Mouse (Mus musculus) MEL (cell line): ENCODE data around the gene B3galnt2.

Experiments used
- CTCF ChIP-seq, 3 experiments: IDR thresholded peaks in 2 of 3; conservative IDR thresholded peaks in 1 of 3; 2 replicates each; pipeline ENCODE4 v1.5.1; 2011 to 2012; ENCODE audit warnings: low read length in 3 of 3, low read depth in 2 of 3, mild to moderate bottlenecking in 2 of 3, improper control_type of control experiment in 1 of 3, inconsistent platforms in 1 of 3, mixed read lengths in 1 of 3, moderate library complexity in 1 of 3; ENCODE audit not compliant: control insufficient read depth in 1 of 3, insufficient read depth in 1 of 3, poor library complexity in 1 of 3, severe bottlenecking in 1 of 3
- EP300 ChIP-seq, 2 experiments: IDR thresholded peaks; 2 replicates each; pipeline ENCODE4 v1.6.1; 2011; ENCODE audit warnings: improper control_type of control experiment in 2 of 2, low read length in 2 of 2, low read depth in 1 of 2, mild to moderate bottlenecking in 1 of 2
- ETS1 ChIP-seq: IDR thresholded peaks from 2 replicates; pipeline ENCODE4 v1.6.1; 2012; ENCODE audit warnings: low read depth, mild to moderate bottlenecking, inconsistent platforms, low read length, improper control_type of control experiment, moderate library complexity
- GATA1 ChIP-seq: IDR thresholded peaks from 2 replicates; pipeline ENCODE4 v1.6.1; 2011; ENCODE audit warnings: low read depth, low read length, improper control_type of control experiment
- MAZ ChIP-seq: IDR thresholded peaks from 2 replicates; pipeline ENCODE4 v1.6.1; 2012; ENCODE audit warnings: low read depth, mild to moderate bottlenecking, inconsistent platforms, low read length, improper control_type of control experiment
- NRF1 ChIP-seq: IDR thresholded peaks from 2 replicates; pipeline ENCODE4 v1.6.1; 2014; ENCODE audit warnings: low read depth, mild to moderate bottlenecking, inconsistent platforms, low read length, improper control_type of control experiment, moderate library complexity; ENCODE audit not compliant: poor library complexity, insufficient read depth, severe bottlenecking
- POLR2A ChIP-seq, 2 experiments: IDR thresholded peaks; 2 replicates each; pipeline ENCODE4 v1.6.1; 2011 to 2012; ENCODE audit warnings: low read length in 2 of 2, mild to moderate bottlenecking in 2 of 2, control low read depth in 1 of 2, improper control_type of control experiment in 1 of 2, low read depth in 1 of 2, moderate library complexity in 1 of 2; ENCODE audit not compliant: control insufficient read depth in 1 of 2, insufficient read depth in 1 of 2, poor library complexity in 1 of 2
- POLR2AphosphoS2 ChIP-seq: IDR thresholded peaks from 2 replicates; pipeline ENCODE4 v1.6.1; 2011; ENCODE audit warnings: low read length, improper control_type of control experiment
- RCOR1 ChIP-seq: IDR thresholded peaks from 2 replicates; pipeline ENCODE4 v1.6.1; 2012; ENCODE audit warnings: low read depth, mild to moderate bottlenecking, inconsistent platforms, low read length, improper control_type of control experiment
- TBP ChIP-seq: IDR thresholded peaks from 2 replicates; pipeline ENCODE4 v1.8.0; 2011; ENCODE audit warnings: low read depth, low read length, improper control_type of control experiment
- TCF12 ChIP-seq: IDR thresholded peaks from 2 replicates; pipeline ENCODE4 v1.6.1; 2014; ENCODE audit warnings: low read depth, mild to moderate bottlenecking, inconsistent platforms, low read length, improper control_type of control experiment, moderate library complexity
- USF1 ChIP-seq: IDR thresholded peaks from 2 replicates; pipeline ENCODE4 v1.6.1; 2014; ENCODE audit warnings: low read depth, mild to moderate bottlenecking, inconsistent platforms, low read length, improper control_type of control experiment, moderate library complexity
- ZC3H11A ChIP-seq: IDR thresholded peaks from 2 replicates; pipeline ENCODE4 v1.6.1; 2012; ENCODE audit warnings: low read depth, mild to moderate bottlenecking, inconsistent platforms, low read length, improper control_type of control experiment
- ZNF384 ChIP-seq: IDR thresholded peaks from 2 replicates; pipeline ENCODE4 v1.6.1; 2012; ENCODE audit warnings: low read depth, mild to moderate bottlenecking, inconsistent platforms, low read length, improper control_type of control experiment

DNA sequence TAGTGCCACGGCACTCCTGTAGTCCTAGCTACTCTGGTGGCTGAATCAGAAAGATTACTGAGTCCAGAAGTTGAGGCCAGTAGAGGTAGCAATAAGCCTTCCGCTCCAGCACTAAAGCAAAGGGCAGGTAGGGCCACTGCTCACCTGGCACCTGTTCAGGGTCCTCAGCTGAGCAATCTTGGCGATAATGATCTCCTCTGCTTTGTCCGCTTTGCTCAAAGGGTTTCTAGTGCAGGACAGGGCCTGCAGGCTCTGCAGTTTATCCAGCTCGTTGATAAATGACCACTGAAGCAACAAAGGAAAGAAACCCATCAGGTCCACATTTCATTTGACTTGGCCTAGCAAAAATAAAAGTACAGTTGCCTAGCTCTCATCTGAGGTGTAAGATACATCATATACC, 50.7 kb downstream of the B3galnt2 start:
- TF ChIP-seq EP300 (IDR thresholded peaks at IDR 0.05; ENCODE audit: low read depth in 1 of 2, low read length in 2 of 2): no peak
- TF ChIP-seq POLR2A (IDR thresholded peaks at IDR 0.05; ENCODE audit: control insufficient read depth in 1 of 2, insufficient read depth in 1 of 2, low read depth in 1 of 2, low read length in 2 of 2, poor library complexity in 1 of 2): no peak; a peak in 1 of 4 replicates
- no peak for TF ChIP-seq CTCF (IDR thresholded peaks at IDR 0.05 in 2 of 3, conservative IDR thresholded peaks at IDR 0.05 in 1 of 3; ENCODE audit: control insufficient read depth in 1 of 3, insufficient read depth in 1 of 3, low read depth in 2 of 3, low read length in 3 of 3, poor library complexity in 1 of 3, severe bottlenecking in 1 of 3)
- no peak for TF ChIP-seq ZNF384
- TF ChIP-seq MAZ: no peak
- no peak for TF ChIP-seq POLR2AphosphoS2
- no peak for TF ChIP-seq USF1
- TF ChIP-seq NRF1: no peak
- no peak for TF ChIP-seq GATA1
- TF ChIP-seq RCOR1: no peak
- TF ChIP-seq TCF12: no peak
- no peak for TF ChIP-seq TBP
- no peak for TF ChIP-seq ETS1
- no peak for TF ChIP-seq ZC3H11A
